Mouse (Mus musculus) lung, postnatal 0 days (tissue): ENCODE data around the gene Cstf3.

ENCODE experiments used
- CTCF ChIP-seq: IDR thresholded peaks from 2 replicates; pipeline ENCODE4 v1.5.1; 2016; ENCODE audit warnings: antibody characterized with exemption, mild to moderate bottlenecking
- EP300 ChIP-seq: IDR thresholded peaks from 2 replicates; pipeline ENCODE4 v1.6.1; 2016; ENCODE audit warnings: antibody characterized with exemption, mild to moderate bottlenecking, control low read depth

- no peak for TF ChIP-seq EP300
- no peak for TF ChIP-seq CTCF
Observed at GRCm38 (mm10) chr2:104603431-104603830, 13.1 kb downstream of the Cstf3 start.
